Mouse (Mus musculus) hindbrain, embryonic 11.5 days (tissue): ENCODE results near the gene Ptgs2. TPM values are rescaled to one million over a fixed set of nuclear protein-coding genes. Genes with fewer than 3 reads are reported as not detected.

ENCODE experiments used
- ATAC-seq: fragments of 200-750 bp; cut with Nextera tagmentation; 2 replicates; pipeline ENCODE4 v1.8.0; 2017; ENCODE audit warnings: mild to moderate bottlenecking, moderate TSS enrichment, moderate library complexity; ENCODE audit not compliant: low FRiP score
- DNase-seq: peaks from one replicate; pipeline ENCODE4 v3.0.0-alpha.2; 2015; ENCODE audit warnings: low spot score
- H3K27ac ChIP-seq: fragments of 300-500 bp; sonication (generic); 2 replicates; pipeline ENCODE4 v1.5.1; 2014; ENCODE audit warnings: mild to moderate bottlenecking, low read depth, low read length
- H3K27me3 ChIP-seq: fragments of 300-500 bp; sonication (generic); 2 replicates; pipeline ENCODE4 v1.6.1; 2014; ENCODE audit warnings: mild to moderate bottlenecking, low read length, moderate library complexity, mixed read lengths; ENCODE audit not compliant: control insufficient read depth, insufficient read depth
- H3K36me3 ChIP-seq: fragments of 300-500 bp; sonication (generic); 2 replicates; pipeline ENCODE4 v1.6.1; 2014; ENCODE audit warnings: mild to moderate bottlenecking, low read length, moderate library complexity, mixed read lengths; ENCODE audit not compliant: control insufficient read depth, insufficient read depth
- H3K4me1 ChIP-seq: fragments of 300-500 bp; sonication (generic); replicated peaks from 2 replicates; pipeline ENCODE4 v1.6.1; 2014; ENCODE audit warnings: low read length, mixed read lengths; ENCODE audit not compliant: control insufficient read depth, insufficient read depth
- H3K4me2 ChIP-seq: fragments of 300-500 bp; sonication (generic); replicated peaks from 2 replicates; pipeline ENCODE4 v1.6.1; 2014; ENCODE audit warnings: mild to moderate bottlenecking, low read depth, low read length
- H3K4me3 ChIP-seq: fragments of 300-500 bp; sonication (generic); 2 replicates; pipeline ENCODE4 v1.5.1; 2014; ENCODE audit warnings: low read depth, low read length
- H3K9ac ChIP-seq: fragments of 300-500 bp; sonication (generic); 2 replicates; pipeline ENCODE4 v1.6.1; 2014; ENCODE audit warnings: low read depth, low read length
- H3K9me3 ChIP-seq: fragments of 300-500 bp; sonication (generic); 2 replicates; pipeline ENCODE4 v1.6.1; 2016; ENCODE audit warnings: low read length; ENCODE audit not compliant: control insufficient read depth
- WGBS: fragments of 180-500 bp; shearing (Covaris S2); extraction: QIAGEN DNeasy Blood & Tissue Kit; methylation state at CpG from one replicate; pipeline ENCODE4 v1.1.7; 2014; 5-methylcytosine and 5-hydroxymethylcytosine counted together
- polyA plus RNA-seq: library from polyadenylated mRNA; unstranded; fragments of >200 nt; fragmentation: Nextera tagmentation; extraction: Ambion mirVana; gene quantifications from 2 replicates; pipeline ENCODE4 v1.2.1, GENCODE M21; 2014

Ptgs2 gene
- polyA plus RNA-seq, 1 experiment from 2014 or later = 0.19 TPM

DNA sequence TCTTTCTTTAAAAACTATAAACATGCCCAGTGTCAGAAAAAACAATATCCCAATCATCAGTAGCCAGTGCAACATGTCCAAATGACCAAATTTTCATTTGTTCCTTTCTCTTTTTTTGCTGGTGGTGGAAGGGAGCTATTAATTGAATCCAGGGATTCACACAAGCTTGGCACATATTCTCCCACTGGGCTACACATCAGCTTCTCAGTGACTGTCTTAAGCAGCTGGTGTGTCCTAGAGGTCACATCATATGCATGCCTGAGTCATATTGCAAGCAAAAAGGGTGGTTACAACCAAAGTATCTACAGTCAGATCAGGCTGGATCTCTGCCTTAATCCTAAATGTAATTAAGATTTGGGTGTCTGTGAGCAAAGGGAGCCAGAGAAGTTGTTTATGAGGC is 35.5 kb downstream of the Ptgs2 start:
- H3K36me3 ChIP-seq = no peaks in the 10 kb centered on the region
- no peak overlapping the region for H3K4me3 ChIP-seq
- ATAC-seq (no peak), DNase-seq (no peak)
- H3K9me3 ChIP-seq = no peaks in the 10 kb centered on the region
- H3K4me1 ChIP-seq = no peaks in the 10 kb centered on the region
- no peak overlapping the region for H3K4me2 ChIP-seq
- H3K27me3 ChIP-seq = no peaks in the 10 kb centered on the region
- H3K27ac ChIP-seq = no peak overlapping the region
- H3K9ac ChIP-seq = no peak overlapping the region

DNA sequence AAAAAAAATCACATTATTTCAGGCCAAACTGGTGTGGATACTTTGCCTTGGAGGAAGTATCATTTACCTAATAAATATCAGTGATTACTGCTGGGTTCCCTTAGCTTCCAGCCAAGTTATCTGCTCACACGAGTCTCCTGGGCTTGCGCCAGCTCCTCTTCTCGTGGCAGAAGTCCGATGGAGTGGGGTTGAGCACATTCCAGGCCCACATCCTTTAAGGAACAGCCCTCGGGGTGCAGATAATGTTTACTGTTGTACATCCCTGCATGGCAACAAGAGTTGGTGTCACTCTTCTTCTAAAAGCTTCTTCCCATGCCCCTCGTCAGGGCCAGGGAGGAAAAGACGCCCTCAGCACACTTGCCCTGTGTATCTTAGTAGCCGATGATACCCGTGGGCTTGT is 39.9 kb downstream of the Ptgs2 start:
- Histone ChIP-seq H3K9me3 (no peaks in the 10 kb centered on the region), H3K4me1 (no peaks in the 10 kb centered on the region), H3K36me3 (no peaks in the 10 kb centered on the region), H3K4me3 (no peak overlapping the region), H3K27me3 (no peaks in the 10 kb centered on the region), H3K27ac (no peak overlapping the region), H3K4me2 (no peak overlapping the region), H3K9ac (no peak overlapping the region)
- DNase-seq (no peak), ATAC-seq (no peak)
- WGBS = 90% methylated on average over 9 of the region's 9 CpGs

DNA sequence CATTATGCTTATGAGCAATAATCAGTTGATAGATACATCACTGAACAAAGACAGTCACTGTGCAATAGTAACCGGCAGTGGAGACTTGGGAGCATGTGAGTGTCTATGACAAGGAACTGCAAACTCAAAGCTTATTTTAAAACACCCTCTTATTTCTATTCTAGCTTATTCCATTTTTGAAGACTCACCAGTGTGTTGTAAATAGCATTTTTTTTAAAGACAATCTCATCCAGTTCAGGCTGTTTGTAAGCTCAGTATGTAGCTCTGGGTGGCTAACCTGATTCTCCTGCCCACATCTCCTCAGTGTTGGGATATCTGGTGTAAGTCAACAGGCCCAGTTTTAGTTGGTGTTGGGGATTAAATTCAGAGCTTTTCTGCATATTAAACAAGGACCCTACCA is 42.1 kb downstream of the Ptgs2 start:
- H3K9me3 ChIP-seq = no peaks in the 10 kb centered on the region
- DNase-seq (no peak), ATAC-seq (no peak)
- no peak overlapping the region for H3K9ac ChIP-seq
- WGBS = 91% methylated on average over 1 of the region's 1 CpGs
- no peaks in the 10 kb centered on the region for H3K27me3 ChIP-seq
- no peaks in the 10 kb centered on the region for H3K36me3 ChIP-seq
- no peak overlapping the region for H3K4me3 ChIP-seq
- no peak overlapping the region for H3K27ac ChIP-seq
- H3K4me1 ChIP-seq = no peaks in the 10 kb centered on the region
- no peak overlapping the region for H3K4me2 ChIP-seq

DNA sequence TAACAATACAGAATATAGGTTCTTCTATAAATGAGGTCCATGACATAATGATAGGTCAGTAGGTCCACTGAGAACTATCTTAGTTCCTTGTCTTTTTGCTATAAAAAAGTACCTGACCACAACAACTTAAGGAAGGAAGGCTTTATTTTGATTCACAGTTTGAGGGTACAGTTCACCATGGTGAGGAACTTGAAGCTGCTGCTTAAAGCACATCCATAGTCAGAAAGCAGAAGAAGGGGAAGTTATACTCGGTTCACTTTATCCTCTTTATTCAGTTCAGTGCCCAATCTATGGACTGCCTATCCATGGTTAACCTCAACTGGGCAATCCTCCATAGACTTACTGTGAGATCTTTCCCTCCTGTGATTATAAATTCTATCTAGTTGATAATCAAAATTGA is 43.7 kb downstream of the Ptgs2 start:
- H3K9ac ChIP-seq = no peak overlapping the region
- no peak overlapping the region for H3K4me3 ChIP-seq
- no peaks in the 10 kb centered on the region for H3K27me3 ChIP-seq
- no peaks in the 10 kb centered on the region for H3K9me3 ChIP-seq
- no peaks in the 10 kb centered on the region for H3K4me1 ChIP-seq
- 76% methylated on average over 1 of the region's 1 CpGs for WGBS
- H3K36me3 ChIP-seq = no peaks in the 10 kb centered on the region
- no peak overlapping the region for H3K4me2 ChIP-seq
- ATAC-seq (no peak), DNase-seq (no peak)
- no peak overlapping the region for H3K27ac ChIP-seq

DNA sequence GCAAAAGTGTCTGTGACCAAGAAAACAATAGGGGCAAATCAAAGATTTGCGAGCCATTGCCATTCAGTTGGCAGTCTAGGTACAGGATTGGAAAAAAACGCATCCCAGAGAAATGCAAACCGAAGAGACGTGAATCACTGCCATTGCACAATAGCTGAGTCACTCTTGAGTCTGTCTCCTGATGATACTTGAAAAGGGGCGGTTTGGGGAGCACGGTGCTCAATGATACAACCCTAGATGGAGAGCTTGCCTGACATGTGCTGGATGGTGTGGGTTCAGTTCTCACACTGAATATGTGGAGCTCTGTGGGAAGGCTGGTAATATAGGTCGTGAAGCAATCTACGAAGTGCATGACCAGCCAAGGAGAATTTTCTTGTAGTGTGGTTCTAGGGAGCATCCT is 45.2 kb downstream of the Ptgs2 start:
- Histone ChIP-seq H3K27me3 (no peaks in the 10 kb centered on the region), H3K9ac (no peak overlapping the region), H3K9me3 (no peaks in the 10 kb centered on the region), H3K4me1 (no peaks in the 10 kb centered on the region), H3K4me2 (no peak overlapping the region), H3K36me3 (no peaks in the 10 kb centered on the region), H3K4me3 (no peak overlapping the region), H3K27ac (no peak overlapping the region)
- no peak for ATAC-seq
- 89% methylated on average over 8 of the region's 8 CpGs for WGBS
- no peak for DNase-seq

DNA sequence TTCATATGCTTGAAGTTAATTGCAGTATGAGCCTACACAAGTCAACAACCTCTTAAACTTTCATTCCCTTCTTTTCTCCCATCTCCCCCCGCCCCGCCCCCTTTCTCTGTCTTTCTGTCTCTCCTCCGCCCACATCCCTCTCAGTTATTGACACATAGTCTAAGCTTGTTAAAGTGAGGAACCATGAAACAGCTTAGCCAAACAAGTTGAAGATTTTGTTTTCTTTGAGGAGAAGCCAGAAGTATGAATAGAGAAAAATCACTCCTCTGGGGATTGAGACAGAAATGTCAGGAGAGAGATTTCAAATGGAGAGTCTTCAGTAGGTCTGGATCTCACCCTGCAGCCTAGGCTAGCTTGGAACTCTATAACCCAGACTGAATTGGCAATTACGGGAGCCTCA is 47.4 kb downstream of the Ptgs2 start:
- DNase-seq (no peak), ATAC-seq (no peak)
- Histone ChIP-seq H3K27ac (no peak overlapping the region), H3K27me3 (no peaks in the 10 kb centered on the region), H3K9ac (no peak overlapping the region), H3K36me3 (no peaks in the 10 kb centered on the region), H3K9me3 (no peaks in the 10 kb centered on the region), H3K4me1 (no peaks in the 10 kb centered on the region), H3K4me2 (no peak overlapping the region), H3K4me3 (no peak overlapping the region)
- 91% methylated on average over 4 of the region's 4 CpGs for WGBS

DNA sequence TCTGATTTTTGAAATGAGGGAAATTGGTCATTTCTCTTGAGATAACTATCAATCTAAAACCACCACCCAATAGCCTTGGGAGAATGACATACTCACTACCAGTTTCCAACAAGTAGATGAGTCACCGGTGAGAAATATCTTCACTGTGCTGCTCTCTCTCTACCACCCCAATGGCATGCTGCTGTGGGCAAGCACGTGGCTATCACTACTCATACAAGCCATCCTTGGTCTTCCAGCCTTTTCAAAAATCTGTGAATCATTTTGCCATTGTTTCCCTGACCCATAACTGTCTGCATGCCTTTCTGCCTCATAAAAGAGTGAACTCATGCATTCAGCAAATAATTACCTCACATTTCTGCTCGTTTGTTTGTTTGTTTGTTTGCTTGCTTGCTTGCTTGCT is 51.6 kb downstream of the Ptgs2 start:
- Histone ChIP-seq H3K27ac (no peak overlapping the region), H3K9ac (no peak overlapping the region), H3K27me3 (no peaks in the 10 kb centered on the region), H3K4me1 (no peaks in the 10 kb centered on the region), H3K36me3 (no peaks in the 10 kb centered on the region), H3K4me2 (no peak overlapping the region), H3K4me3 (no peak overlapping the region), H3K9me3 (no peaks in the 10 kb centered on the region)
- WGBS = 83% methylated on average over 3 of the region's 3 CpGs
- DNase-seq (no peak), ATAC-seq (no peak)

Other genes starting within 250 kb of the Ptgs2 start
- gene Pla2g4a, start 138.7 kb upstream of the Ptgs2 start, polyA plus RNA-seq = 5.3 and 8.7 TPM in 2 replicates
- gene Pdc, start 219.4 kb downstream of the Ptgs2 start, polyA plus RNA-seq = not detected in 2 replicates